In the genomic region with DNA sequence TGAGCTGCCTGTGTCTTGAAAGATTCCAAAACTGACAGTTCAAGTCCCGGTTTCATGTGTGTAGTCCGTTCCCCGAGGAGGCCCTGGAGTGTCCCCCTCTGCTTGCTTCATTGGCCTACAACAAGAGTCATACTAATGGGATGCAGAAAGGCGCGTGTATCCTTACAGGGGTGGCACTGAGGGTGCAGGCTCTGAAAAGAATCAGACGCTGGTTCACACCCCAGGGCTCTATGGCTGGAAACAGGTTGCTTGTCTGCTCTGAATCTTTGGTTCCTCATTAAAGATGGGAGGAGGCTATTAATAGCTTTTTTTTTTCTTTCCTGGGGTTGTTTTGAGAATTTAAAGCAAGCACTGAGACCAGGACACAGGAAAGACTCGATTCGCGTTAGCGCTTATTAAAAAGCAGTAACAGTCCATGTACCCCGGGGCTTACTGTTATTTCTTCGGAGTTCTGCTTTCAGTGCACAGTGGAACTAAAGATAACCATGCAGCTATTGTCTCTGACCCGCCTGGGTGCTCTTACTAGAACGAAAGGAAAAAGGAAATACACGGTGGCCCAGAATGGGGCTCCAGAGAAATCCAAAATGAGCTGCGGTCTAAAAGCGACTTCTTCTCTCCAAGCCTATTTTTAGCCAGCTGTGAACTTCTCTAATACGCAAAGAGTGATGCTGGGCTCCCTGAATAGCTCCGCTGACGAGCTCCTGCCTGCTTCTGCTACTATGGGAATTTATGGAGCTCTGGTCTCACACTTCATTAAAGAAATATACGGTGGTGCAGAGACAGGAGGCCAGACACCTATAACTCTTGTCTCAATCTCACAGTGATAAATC, we compare ENCODE assay signal across 8 mouse cellular contexts. TPM values are rescaled to one million over a fixed set of nuclear protein-coding genes. Genes with fewer than 3 reads are reported as not detected.
DNase-seq lines count a peak whose midpoint lies in the region; ATAC-seq and TF ChIP-seq lines count a peak whose summit lies in the region.

No protein-coding gene starts in this region.

- no peak overlapping the region for H3K9ac ChIP-seq in CH12.LX (ENCODE audit: insufficient read depth, low read depth)
- 0 out of 2 replicates have a peak overlapping the region, but pooled peaks have one; percentile 25 for H3K9ac ChIP-seq in kidney, postnatal 0 days (ENCODE audit: low read depth, low read length)

- no peaks in the 10 kb centered on the region for H3K36me3 ChIP-seq in CH12.LX (replicated peaks in 1 of 2; ENCODE audit: control insufficient read depth in 1 of 2, insufficient read depth in 1 of 2, low read length in 1 of 2)
- no peaks in the 10 kb centered on the region for H3K36me3 ChIP-seq in kidney, postnatal 0 days (ENCODE audit: insufficient read depth, low read length)
- H3K36me3 ChIP-seq in megakaryocyte, embryonic 14.5 days (replicated peaks; ENCODE audit: low read length) = no peaks in the 10 kb centered on the region

- in situ Hi-C loops in CH12.LX (cut with MboI; ENCODE audit: low pct_ligation_motif_present, low pct_unique_long_range_greater_than_20kb, low sequenced_read_pairs) = no loop called here

- H3K4me3 ChIP-seq in gastrocnemius, adult 2 months = peak overlapping the region; percentile 64
- H3K4me3 ChIP-seq in CH12.LX (replicated peaks in 1 of 3; ENCODE audit: low read depth in 2 of 3, low read length in 2 of 3, poor library complexity in 1 of 3) = no peak overlapping the region
- H3K4me3 ChIP-seq in kidney, postnatal 0 days (replicated peaks; ENCODE audit: low read depth, low read length) = peak overlapping the region; percentile 12; the same call in 1 of the 2 replicates
- H3K4me3 ChIP-seq in megakaryocyte, embryonic 14.5 days (replicated peaks) = peak overlapping the region; percentile 71

- H3K4me2 ChIP-seq in CH12.LX (ENCODE audit: insufficient read depth, low read depth, poor library complexity, severe bottlenecking) = peak overlapping the region; percentile 67
- peak overlapping the region; percentile 51 for H3K4me2 ChIP-seq in kidney, postnatal 0 days (ENCODE audit: low read length)

- peak; percentile 37; the same call in 1 of the 2 replicates for TF ChIP-seq EP300 in CH12.LX (IDR thresholded peaks at IDR 0.05; ENCODE audit: low read length)

- dilution Hi-C loops in CH12.LX (cut with MboI; ENCODE audit: extremely low pct_ligation_motif_present, extremely low pct_unique_long_range_greater_than_20kb, low sequenced_read_pairs) = no loop called here

- no peak for TF ChIP-seq CTCF in gastrocnemius, adult 2 months (IDR thresholded peaks at IDR 0.05)
- TF ChIP-seq CTCF in CH12.LX (conservative IDR thresholded peaks at IDR 0.05 in 1 of 2, IDR thresholded peaks at IDR 0.05 in 1 of 2; ENCODE audit: low read depth in 2 of 2, low read length in 2 of 2) = no peak
- no peak for TF ChIP-seq CTCF in kidney, postnatal 0 days (IDR thresholded peaks at IDR 0.05; ENCODE audit: low read depth)

- peaks cover 0 to 15% of the 10 kb centered on the region in 2 experiments; a peak in 2 of 4 replicates for H3K4me1 ChIP-seq in CH12.LX (ENCODE audit: control insufficient read depth in 1 of 2, insufficient read depth in 2 of 2)
- peaks cover 8% of the 10 kb centered on the region; the same call in 1 of the 2 replicates for H3K4me1 ChIP-seq in kidney, postnatal 0 days (replicated peaks; ENCODE audit: insufficient read depth, low read length)
- H3K4me1 ChIP-seq in megakaryocyte, embryonic 14.5 days = peaks cover 21% of the 10 kb centered on the region

- 19% methylated on average over 21 of the region's 21 CpGs for WGBS in kidney, postnatal 0 days

- DNase-seq in gastrocnemius, adult 2 months = peak; percentile 69
- DNase-seq in gastrocnemius, postnatal 4 days (ENCODE audit: low spot score in 2 of 2) = no peak
- peak; percentile 61 for DNase-seq in CH12.LX (ENCODE audit: extremely low read depth)
- DNase-seq in frontal cortex, postnatal 36 days (ENCODE audit: low spot score in 2 of 2) = peak; percentile 21 to 52
- peak; percentile 88 for DNase-seq in kidney, postnatal 0 days (ENCODE audit: low spot score)
- DNase-seq in retina, postnatal 1 day = no peak
- no peak for DNase-seq in cerebellum, postnatal 4 days (ENCODE audit: low spot score in 2 of 2)

- peaks cover 3% of the 10 kb centered on the region for H3K27me3 ChIP-seq in CH12.LX (replicated peaks)
- H3K27me3 ChIP-seq in kidney, postnatal 0 days (ENCODE audit: insufficient read depth, low read length) = 0 out of 2 replicates have a peak, but pooled peaks cover 3% of the 10 kb centered on the region
- peaks cover 43% of the 10 kb centered on the region for H3K27me3 ChIP-seq in megakaryocyte, embryonic 14.5 days (replicated peaks)

- H3K79me2 ChIP-seq in CH12.LX (replicated peaks; ENCODE audit: control insufficient read depth, extremely low read depth, insufficient read depth, poor library complexity, severe bottlenecking) = no peaks in the 10 kb centered on the region

- H3K27ac ChIP-seq in gastrocnemius, adult 2 months = peak overlapping the region; percentile 93
- no peak overlapping the region for H3K27ac ChIP-seq in CH12.LX (ENCODE audit: insufficient read depth, low read depth)
- H3K27ac ChIP-seq in kidney, postnatal 0 days = no peak overlapping the region

- TF ChIP-seq RAD21 in CH12.LX (IDR thresholded peaks at IDR 0.05; ENCODE audit: low read depth, low read length) = no peak

- intact Hi-C loops in gastrocnemius, adult 2 months (cut with DNase I) = loop anchor here (2.0 kb wide), 2 partner anchors 105 to 363 kb away; no protein-coding TSS in a partner anchor

- no peak for ATAC-seq in kidney, postnatal 0 days (replicated peaks; ENCODE audit: low FRiP score, low read depth)

- H3K9me3 ChIP-seq in CH12.LX (replicated peaks; ENCODE audit: low read length) = no peaks in the 10 kb centered on the region
- no peaks in the 10 kb centered on the region for H3K9me3 ChIP-seq in kidney, postnatal 0 days (replicated peaks; ENCODE audit: low read length)
- peaks cover 5% of the 10 kb centered on the region; the same call in 1 of the 2 replicates for H3K9me3 ChIP-seq in megakaryocyte, embryonic 14.5 days

- TF ChIP-seq POLR2A in CH12.LX (IDR thresholded peaks at IDR 0.05; ENCODE audit: low read depth, low read length) = no peak

TF ChIP-seq in CH12.LX, 34 proteins besides CTCF, POLR2A, EP300 and RAD21:
- TF ChIP-seq MEF2A (IDR thresholded peaks at IDR 0.05; ENCODE audit: borderline replicate concordance, low read depth, low read length) = peak; percentile 90
- TF ChIP-seq IRF4 (IDR thresholded peaks at IDR 0.05; ENCODE audit: low read depth, low read length) = 0 out of 2 replicates have a peak, but pooled peaks have one; percentile 8
- no peak for TF ChIP-seq CHD2 (IDR thresholded peaks at IDR 0.05; ENCODE audit: low read length)
- 0 out of 2 replicates have a peak, but pooled peaks have one; percentile 17 for TF ChIP-seq BHLHE40 (IDR thresholded peaks at IDR 0.05; ENCODE audit: low read depth, low read length)
- 0 out of 2 replicates have a peak, but pooled peaks have one; percentile 30 for TF ChIP-seq MAFK (IDR thresholded peaks at IDR 0.05; ENCODE audit: insufficient replicate concordance, low read length)
- TF ChIP-seq ETS1 (conservative IDR thresholded peaks at IDR 0.05; ENCODE audit: low read depth, low read length) = peak; percentile 54; the same call in 1 of the 2 replicates
- no peak for TF ChIP-seq NELFE (IDR thresholded peaks at IDR 0.05; ENCODE audit: low read depth, low read length)
TF ChIP-seq in CH12.LX: peak in this region for 5.

RNA-seq across cellular contexts. Expression of gene Lpp, which starts 45.5 kb away (rescaled TPM):
- 10 to 100 TPM; 17.7 to 18.0 TPM for total RNA-seq in gastrocnemius, adult 2 months (2021)
- 10 to 100 TPM; 46.7 to 52.2 TPM for total RNA-seq in gastrocnemius, postnatal 4 days (2021)
- total RNA-seq in CH12.LX (2012; rRNA removed) = 0.68 and 0.80 TPM in 2 replicates
- total RNA-seq in CH12.LX (2014; rRNA removed) = 0.57 and 0.64 TPM in 2 replicates
- polyA plus RNA-seq in CH12.LX (2012; ENCODE audit: insufficient read length, low read depth) = 0.91 and 1.2 TPM in 2 replicates
- polyA plus RNA-seq in kidney, postnatal 0 days (2015; fragmentation: Nextera tagmentation; extraction: Ambion mirVana) = 32.9 and 39.5 TPM in 2 replicates
- 0.09 and 0.94 TPM in 2 replicates for polyA plus RNA-seq in megakaryocyte, embryonic 14.5 days (2012; ENCODE audit: insufficient read depth, low replicate concordance)

Comparison
In these comparisons a context has a peak if more than half of its experiments do, and no peak if none do; other contexts are left out.
1. DNase-seq: peak in gastrocnemius, adult 2 months (single experiment), CH12.LX (single experiment), frontal cortex, postnatal 36 days (2 of 2) and kidney, postnatal 0 days (single experiment); none in gastrocnemius, postnatal 4 days (0 of 2), retina, postnatal 1 day (single experiment) and cerebellum, postnatal 4 days (0 of 2).
2. H3K4me3 ChIP-seq: peak in gastrocnemius, adult 2 months (single experiment), kidney, postnatal 0 days (single experiment) and megakaryocyte, embryonic 14.5 days (single experiment); none in CH12.LX (0 of 3).
3. RNA of gene Lpp, which starts 45.5 kb away (total RNA-seq): 46.7 to 52.2 TPM in gastrocnemius, postnatal 4 days and 17.7 to 18.0 TPM in gastrocnemius, adult 2 months; 0.57 to 0.80 TPM in CH12.LX; every median in the first group is over 10 times any median in the second.